Mouse (Mus musculus) ES-Bruce4 (cell line): ENCODE results near the gene Gzf1. TPM values are rescaled to one million over a fixed set of nuclear protein-coding genes. Genes with fewer than 3 reads are reported as not detected.
A peak's percentile ranks its signal among the peaks of the same experiment; 100 is the strongest.

Source experiments
- H3K27ac ChIP-seq: 2 replicates; pipeline ENCODE4 v1.5.1; 2012; ENCODE audit warnings: low read length, inconsistent platforms; ENCODE audit not compliant: insufficient read depth
- H3K27me3 ChIP-seq: 2 replicates; pipeline ENCODE4 v1.6.1; 2012; ENCODE audit warnings: mild to moderate bottlenecking, low read length, inconsistent platforms; ENCODE audit not compliant: control insufficient read depth, poor library complexity, insufficient read depth, severe bottlenecking
- H3K36me3 ChIP-seq: 2 replicates; pipeline ENCODE4 v1.6.1; 2012; ENCODE audit warnings: inconsistent platforms, mild to moderate bottlenecking, low read length, moderate library complexity; ENCODE audit not compliant: control insufficient read depth, poor library complexity, insufficient read depth, severe bottlenecking
- H3K4me1 ChIP-seq: one replicate; pipeline ENCODE4 v1.8.1; 2011; ENCODE audit warnings: low read length; ENCODE audit not compliant: control insufficient read depth, insufficient read depth
- H3K4me3 ChIP-seq: 2 replicates; pipeline ENCODE4 v1.5.1; 2011; ENCODE audit warnings: low read depth, mild to moderate bottlenecking, low read length
- H3K9ac ChIP-seq: 2 replicates; pipeline ENCODE4 v1.6.1; 2012; ENCODE audit warnings: low read depth, mild to moderate bottlenecking, inconsistent platforms; ENCODE audit not compliant: poor library complexity, severe bottlenecking
- H3K9me3 ChIP-seq: replicated peaks from 2 replicates; pipeline ENCODE4 v1.6.1; 2012; ENCODE audit warnings: mild to moderate bottlenecking, low read length, inconsistent platforms; ENCODE audit not compliant: control insufficient read depth, poor library complexity, insufficient read depth, severe bottlenecking
- CTCF ChIP-seq: IDR thresholded peaks from one replicate; pipeline ENCODE4 v1.8.1; 2011; ENCODE audit warnings: low read depth, low read length
- EP300 ChIP-seq: IDR thresholded peaks from 2 replicates; pipeline ENCODE4 v1.6.1; 2011; ENCODE audit warnings: low read depth, low read length; ENCODE audit not compliant: insufficient read depth
- POLR2A ChIP-seq: IDR thresholded peaks from one replicate; pipeline ENCODE4 v1.8.1; 2011; ENCODE audit warnings: low read length; ENCODE audit not compliant: insufficient read depth
- polyA plus RNA-seq: library from polyadenylated mRNA; stranded (reverse); fragments of >200 nt; gene quantifications from 2 replicates; pipeline ENCODE4 v1.2.4, GENCODE M21; 2011; ENCODE audit warnings: low read depth; ENCODE audit not compliant: missing spikeins, insufficient read depth, insufficient read length

Gzf1 gene
- polyA plus RNA-seq, 1 experiment, result 24.8 TPM

DNA sequence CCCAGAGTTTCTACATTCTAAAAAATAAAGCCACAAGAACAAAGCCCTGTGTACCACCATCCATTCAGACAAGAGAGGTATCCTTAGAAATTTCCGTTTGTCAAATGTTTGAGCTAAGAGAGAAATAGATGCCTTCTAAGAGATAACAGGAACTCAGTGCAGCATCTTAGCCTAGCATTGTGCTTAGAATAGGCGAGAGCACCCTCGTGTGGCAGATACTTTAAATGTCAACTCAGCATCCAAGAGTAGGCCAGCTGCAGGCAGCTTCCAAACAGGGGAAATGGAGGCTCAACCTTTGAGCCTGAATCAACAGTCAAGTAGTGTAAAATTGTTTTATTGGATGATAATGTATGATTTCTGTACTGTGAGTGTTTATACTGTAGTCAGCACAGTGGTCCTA, 25.9 kb upstream of the Gzf1 start:
- H3K36me3 ChIP-seq, result no peaks in the 10 kb centered on the region
- H3K9me3 ChIP-seq, result no peaks in the 10 kb centered on the region
- H3K27ac ChIP-seq, result no peak overlapping the region
- H3K4me3 ChIP-seq, result no peak overlapping the region
- TF ChIP-seq EP300 (no peak), POLR2A (no peak), CTCF (peak; percentile 55)
- H3K4me1 ChIP-seq, result no peaks in the 10 kb centered on the region
- no peak overlapping the region for H3K9ac ChIP-seq
- H3K27me3 ChIP-seq, result no peaks in the 10 kb centered on the region

DNA sequence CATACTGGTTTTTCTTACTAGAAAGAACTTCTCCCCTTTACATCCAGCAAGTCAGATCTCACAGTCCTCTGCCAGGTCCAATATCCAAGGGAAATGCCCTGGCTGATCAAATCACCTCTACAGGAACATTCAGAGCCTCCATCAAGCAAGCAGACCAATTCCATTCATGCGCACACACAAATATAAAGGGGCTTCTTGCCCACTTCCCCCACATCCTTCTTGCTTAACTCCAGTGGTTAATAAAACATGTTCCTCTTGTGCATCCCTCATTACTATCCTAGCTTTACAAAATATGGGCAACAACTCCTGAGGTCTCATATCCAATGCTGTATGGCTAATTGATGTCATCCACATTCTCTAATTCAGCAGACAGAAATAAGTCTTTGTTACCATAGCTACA, 17.4 kb upstream of the Gzf1 start:
- no peaks in the 10 kb centered on the region; the same call in 1 of the 2 replicates for H3K27me3 ChIP-seq
- no peak overlapping the region for H3K9ac ChIP-seq
- TF ChIP-seq CTCF (no peak), POLR2A (no peak), EP300 (no peak)

GRCm38 (mm10) chr2:148672199-148673096, 8.4 kb upstream of the Gzf1 start, which contains the start of gene Nxt1:
Gene Nxt1, plus strand, starts transcription at chr2:148672601.
- H3K36me3 ChIP-seq, result peaks cover 22% of the 10 kb centered on the region
- H3K4me3 ChIP-seq, result peak within 1 kb of the TSS; percentile 98
- H3K9me3 ChIP-seq, result no peaks in the 10 kb centered on the region
- H3K27me3 ChIP-seq, result no peaks in the 10 kb centered on the region
- no peaks in the 10 kb centered on the region for H3K4me1 ChIP-seq
- no peak within 1 kb of the TSS for H3K27ac ChIP-seq
- H3K9ac ChIP-seq, result peak within 1 kb of the TSS; percentile 86
- TF ChIP-seq CTCF (no peak), POLR2A (peak; percentile 52), EP300 (no peak)

More for the DNA sequence above, 17.4 kb upstream of the Gzf1 start:
- no peaks in the 10 kb centered on the region for H3K36me3 ChIP-seq
- no peaks in the 10 kb centered on the region for H3K4me1 ChIP-seq
- no peaks in the 10 kb centered on the region for H3K9me3 ChIP-seq
- no peak overlapping the region for H3K4me3 ChIP-seq
- H3K27ac ChIP-seq, result no peak overlapping the region

DNA sequence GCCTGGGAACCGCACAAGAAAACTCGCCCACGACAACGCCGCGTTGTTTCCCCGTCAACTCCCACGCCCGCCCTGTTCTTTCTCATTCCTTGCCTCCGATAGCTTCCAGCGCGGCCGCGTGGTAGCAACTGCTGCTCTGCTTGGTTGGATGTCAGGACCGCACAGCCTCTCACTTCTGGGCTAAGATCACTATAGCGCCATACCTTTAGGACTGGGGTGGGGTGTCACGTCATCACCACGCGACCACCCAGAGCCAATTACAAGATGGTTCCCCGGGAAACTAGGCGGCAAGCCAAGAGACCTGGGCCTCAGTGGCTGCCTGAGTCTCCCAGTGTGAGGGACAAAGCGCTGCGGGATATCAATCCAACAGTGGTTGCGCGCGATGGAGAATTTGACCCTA, 3.0 kb upstream of the Gzf1 start:
- TF ChIP-seq EP300, result peak; percentile 14; the same call in 1 of the 2 replicates
- TF ChIP-seq CTCF, result no peak
- peak; percentile 62 for TF ChIP-seq POLR2A
- peaks cover 22% of the 10 kb centered on the region for H3K36me3 ChIP-seq
- H3K9me3 ChIP-seq, result no peaks in the 10 kb centered on the region
- no peaks in the 10 kb centered on the region for H3K4me1 ChIP-seq
- H3K27ac ChIP-seq, result peak overlapping the region; percentile 52
- H3K9ac ChIP-seq, result peak overlapping the region; percentile 14
- H3K4me3 ChIP-seq, result peak overlapping the region; percentile 69
- H3K27me3 ChIP-seq, result no peaks in the 10 kb centered on the region

- H3K4me1 ChIP-seq, result no peaks in the 10 kb centered on the region
Measured at GRCm38 (mm10) chr2:148679346-148679745, 1.5 kb upstream of the Gzf1 start.

GRCm38 (mm10) chr2:148681461-148681891, 653 bp downstream of the Gzf1 start:
- H3K36me3 ChIP-seq, result peaks cover 14% of the 10 kb centered on the region; the same call in 1 of the 2 replicates
- no peaks in the 10 kb centered on the region for H3K4me1 ChIP-seq
- H3K27ac ChIP-seq, result no peak overlapping the region
- peak overlapping the region; percentile 80 for H3K4me3 ChIP-seq
- no peaks in the 10 kb centered on the region for H3K27me3 ChIP-seq
- TF ChIP-seq POLR2A (no peak), CTCF (peak; percentile 49)
- no peaks in the 10 kb centered on the region for H3K9me3 ChIP-seq
- H3K9ac ChIP-seq, result peak overlapping the region; percentile 68

More at GRCm38 (mm10) chr2:148679346-148679745, 1.5 kb upstream of the Gzf1 start:
- H3K36me3 ChIP-seq, result peaks cover 27% of the 10 kb centered on the region
- no peaks in the 10 kb centered on the region for H3K9me3 ChIP-seq
- peak overlapping the region; percentile 62 for H3K9ac ChIP-seq
- TF ChIP-seq EP300, result no peak
- TF ChIP-seq POLR2A, result peak; percentile 11
- TF ChIP-seq CTCF, result no peak
- peak overlapping the region; percentile 96 for H3K27ac ChIP-seq
- no peaks in the 10 kb centered on the region for H3K27me3 ChIP-seq
- peak overlapping the region; percentile 74 for H3K4me3 ChIP-seq
